Mouse (Mus musculus) midbrain, embryonic 13.5 days (tissue): Measurements from ENCODE around the gene Arid4b. TPM values are rescaled to one million over a fixed set of nuclear protein-coding genes. Genes with fewer than 3 reads are reported as not detected.

Experiments used
- ATAC-seq: fragments of 200-750 bp; cut with Nextera tagmentation; 2 replicates; pipeline ENCODE4 v1.8.0; 2017; ENCODE audit warnings: mild to moderate bottlenecking, moderate TSS enrichment, moderate library complexity
- H3K27ac ChIP-seq: fragments of 300-500 bp; sonication (generic); 2 replicates; pipeline ENCODE4 v1.5.1; 2015; ENCODE audit warnings: inconsistent platforms, mild to moderate bottlenecking, moderate library complexity
- H3K27me3 ChIP-seq: fragments of 300-500 bp; sonication (generic); 2 replicates; pipeline ENCODE4 v1.6.1; 2015; ENCODE audit warnings: mild to moderate bottlenecking, inconsistent platforms
- H3K36me3 ChIP-seq: fragments of 300-500 bp; sonication (generic); 2 replicates; pipeline ENCODE4 v1.6.1; 2015; ENCODE audit warnings: mild to moderate bottlenecking, inconsistent platforms
- H3K4me1 ChIP-seq: fragments of 300-500 bp; sonication (generic); replicated peaks from 2 replicates; pipeline ENCODE4 v1.6.1; 2015; ENCODE audit warnings: inconsistent platforms
- H3K4me2 ChIP-seq: fragments of 300-500 bp; sonication (generic); replicated peaks from 2 replicates; pipeline ENCODE4 v1.6.1; 2015; ENCODE audit warnings: moderate library complexity, mild to moderate bottlenecking, inconsistent platforms
- H3K4me3 ChIP-seq: fragments of 300-500 bp; sonication (generic); replicated peaks from 2 replicates; pipeline ENCODE4 v1.5.1; 2015; ENCODE audit warnings: mild to moderate bottlenecking, inconsistent platforms
- H3K9ac ChIP-seq: fragments of 300-500 bp; sonication (generic); replicated peaks from 2 replicates; pipeline ENCODE4 v1.6.1; 2015; ENCODE audit warnings: mild to moderate bottlenecking, inconsistent platforms
- H3K9me3 ChIP-seq: fragments of 300-500 bp; sonication (generic); 2 replicates; pipeline ENCODE4 v1.6.1; 2016; ENCODE audit warnings: mild to moderate bottlenecking, inconsistent platforms
- WGBS: fragments of 180-500 bp; shearing (Covaris S2); methylation state at CpG from one replicate; pipeline ENCODE4 v1.1.7; 2015; 5-methylcytosine and 5-hydroxymethylcytosine counted together
- polyA plus RNA-seq: library from polyadenylated mRNA; unstranded; fragments of >200 nt; fragmentation: Nextera tagmentation; extraction: Ambion mirVana; gene quantifications from 2 replicates; pipeline ENCODE4 v1.2.1, GENCODE M21; 2015

The Arid4b gene
- polyA plus RNA-seq, 1 experiment from 2014 or later: 110 TPM

GRCm38 (mm10) chr13:14115805-14116204, 52.8 kb downstream of the Arid4b start:
- ATAC-seq: no peak
- no peak overlapping the region for H3K9ac ChIP-seq

GRCm38 (mm10) chr13:14131651-14132050, 68.6 kb downstream of the Arid4b start:
- peaks cover 28% of the 10 kb centered on the region for H3K36me3 ChIP-seq
- ATAC-seq: no peak
- H3K9ac ChIP-seq: no peak overlapping the region
- H3K9me3 ChIP-seq: no peaks in the 10 kb centered on the region
- H3K4me1 ChIP-seq: no peaks in the 10 kb centered on the region
- H3K27me3 ChIP-seq: no peaks in the 10 kb centered on the region
- no peak overlapping the region; the same call in 1 of the 2 replicates for H3K27ac ChIP-seq
- H3K4me2 ChIP-seq: no peak overlapping the region
- WGBS: 74% methylated on average over 1 of the region's 1 CpGs
- no peak overlapping the region for H3K4me3 ChIP-seq

More at GRCm38 (mm10) chr13:14115805-14116204, 52.8 kb downstream of the Arid4b start:
- no peaks in the 10 kb centered on the region for H3K27me3 ChIP-seq
- WGBS: 97% methylated on average over 2 of the region's 2 CpGs
- no peaks in the 10 kb centered on the region for H3K36me3 ChIP-seq
- no peaks in the 10 kb centered on the region for H3K9me3 ChIP-seq
- H3K4me3 ChIP-seq: no peak overlapping the region
- H3K4me1 ChIP-seq: no peaks in the 10 kb centered on the region; the same call in 1 of the 2 replicates
- no peak overlapping the region for H3K4me2 ChIP-seq
- H3K27ac ChIP-seq: no peak overlapping the region

GRCm38 (mm10) chr13:14142294-14142966, 79.4 kb downstream of the Arid4b start:
- 95% methylated on average over 2 of the region's 2 CpGs for WGBS
- Histone ChIP-seq H3K4me1 (no peaks in the 10 kb centered on the region), H3K36me3 (peaks cover 9% of the 10 kb centered on the region), H3K9ac (no peak overlapping the region), H3K27ac (no peak overlapping the region), H3K4me2 (no peak overlapping the region), H3K4me3 (no peak overlapping the region), H3K27me3 (no peaks in the 10 kb centered on the region), H3K9me3 (no peaks in the 10 kb centered on the region)
- no peak for ATAC-seq

GRCm38 (mm10) chr13:14177989-14178388, 115.0 kb downstream of the Arid4b start:
- H3K9me3 ChIP-seq: no peaks in the 10 kb centered on the region
- H3K27me3 ChIP-seq: no peaks in the 10 kb centered on the region
- WGBS: 100% methylated on average over 1 of the region's 1 CpGs
- no peaks in the 10 kb centered on the region for H3K4me1 ChIP-seq
- ATAC-seq: no peak
- no peak overlapping the region for H3K27ac ChIP-seq
- H3K36me3 ChIP-seq: no peaks in the 10 kb centered on the region
- no peak overlapping the region for H3K4me3 ChIP-seq
- no peak overlapping the region for H3K4me2 ChIP-seq
- no peak overlapping the region for H3K9ac ChIP-seq

- H3K36me3 ChIP-seq: peaks cover 5% of the 10 kb centered on the region
- H3K4me1 ChIP-seq: no peaks in the 10 kb centered on the region
- no peak overlapping the region for H3K9ac ChIP-seq
- no peak overlapping the region for H3K4me3 ChIP-seq
- ATAC-seq: no peak
- no peak overlapping the region for H3K27ac ChIP-seq
- WGBS: 93% methylated on average over 3 of the region's 3 CpGs
- H3K4me2 ChIP-seq: no peak overlapping the region
- no peaks in the 10 kb centered on the region for H3K9me3 ChIP-seq
- H3K27me3 ChIP-seq: no peaks in the 10 kb centered on the region
These were observed 116.6 kb downstream of the Arid4b start for GRCm38 (mm10) chr13:14179669-14180068.

GRCm38 (mm10) chr13:14245946-14246345, 182.9 kb downstream of the Arid4b start:
- 56% methylated on average over 2 of the region's 2 CpGs for WGBS

More at GRCm38 (mm10) chr13:14245946-14246345, 182.9 kb downstream of the Arid4b start:
- Histone ChIP-seq H3K4me3 (no peak overlapping the region), H3K36me3 (peaks cover 18% of the 10 kb centered on the region), H3K9me3 (no peaks in the 10 kb centered on the region), H3K27me3 (no peaks in the 10 kb centered on the region), H3K27ac (no peak overlapping the region), H3K4me2 (no peak overlapping the region), H3K9ac (no peak overlapping the region), H3K4me1 (no peaks in the 10 kb centered on the region)
- ATAC-seq: no peak

Other genes with a start within 250 kb of the Arid4b start
- gene B3galnt2, start 108.8 kb upstream of the Arid4b start, polyA plus RNA-seq: 22.0 and 26.7 TPM in 2 replicates
- 104 and 116 TPM in 2 replicates for gene Tbce, start 23.6 kb upstream of the Arid4b start, polyA plus RNA-seq
- 72.8 and 85.2 TPM in 2 replicates for gene Ggps1, start 256 bp downstream of the Arid4b start, polyA plus RNA-seq